Mouse (Mus musculus) MEL (cell line): Measurements from ENCODE around the gene Usp44.

Experiments
- CHD1 ChIP-seq: IDR thresholded peaks from 2 replicates; pipeline ENCODE4 v1.6.1; 2012; ENCODE audit warnings: low read depth, mild to moderate bottlenecking, inconsistent platforms, low read length, improper control_type of control experiment
- CTCF ChIP-seq, 3 experiments: IDR thresholded peaks in 2 of 3; conservative IDR thresholded peaks in 1 of 3; 2 replicates each; pipeline ENCODE4 v1.5.1; 2011 to 2012; ENCODE audit warnings: low read length in 3 of 3, low read depth in 2 of 3, mild to moderate bottlenecking in 2 of 3, improper control_type of control experiment in 1 of 3, inconsistent platforms in 1 of 3, mixed read lengths in 1 of 3, moderate library complexity in 1 of 3; ENCODE audit not compliant: control insufficient read depth in 1 of 3, insufficient read depth in 1 of 3, poor library complexity in 1 of 3, severe bottlenecking in 1 of 3

GRCm38 (mm10) chr10:93812098-93812497, 19.3 kb upstream of the Usp44 start:
- TF ChIP-seq CTCF (IDR thresholded peaks at IDR 0.05 in 2 of 3, conservative IDR thresholded peaks at IDR 0.05 in 1 of 3; ENCODE audit: control insufficient read depth in 1 of 3, insufficient read depth in 1 of 3, low read depth in 2 of 3, low read length in 3 of 3, poor library complexity in 1 of 3, severe bottlenecking in 1 of 3), result no peak
- TF ChIP-seq CHD1, result no peak
